Mouse (Mus musculus) myocyte (in vitro differentiated cells): Measurements from ENCODE around the gene Ccr6.

Experiments used
- CEBPB ChIP-seq: IDR thresholded peaks from 2 replicates; pipeline ENCODE4 v1.6.1; 2011; ENCODE audit warnings: mild to moderate bottlenecking, moderate library complexity; ENCODE audit not compliant: poor library complexity, insufficient read depth, severe bottlenecking
- E2F4 ChIP-seq: IDR thresholded peaks from one replicate; pipeline ENCODE4 v1.6.1; 2011; ENCODE audit warnings: mild to moderate bottlenecking, control low read depth, moderate library complexity; ENCODE audit not compliant: insufficient read depth
- MAX ChIP-seq: IDR thresholded peaks from one replicate; pipeline ENCODE4 v1.6.1; 2011; ENCODE audit warnings: low read depth, mild to moderate bottlenecking, control low read depth
- MYOD1 ChIP-seq, 3 experiments: IDR thresholded peaks; one replicate each; pipeline ENCODE4 v1.6.1; 2011; ENCODE audit warnings: control low read depth in 2 of 3, low read depth in 2 of 3, mild to moderate bottlenecking in 2 of 3, moderate library complexity in 1 of 3; ENCODE audit not compliant: insufficient read length in 2 of 3, control insufficient read depth in 1 of 3
- MYOG ChIP-seq, 3 experiments: IDR thresholded peaks; one replicate each; pipeline ENCODE4 v1.6.1; 2011; ENCODE audit warnings: control low read depth in 2 of 3, low read depth in 2 of 3, mild to moderate bottlenecking in 2 of 3; ENCODE audit not compliant: insufficient read length in 2 of 3, control insufficient read depth in 1 of 3, insufficient read depth in 1 of 3
- POLR2A ChIP-seq: IDR thresholded peaks from one replicate; pipeline ENCODE4 v1.6.1; 2011; ENCODE audit warnings: low read depth, mild to moderate bottlenecking, control low read depth, moderate library complexity; ENCODE audit not compliant: insufficient read length
- POLR2AphosphoS2 ChIP-seq: IDR thresholded peaks from one replicate; pipeline ENCODE4 v1.6.1; 2011; ENCODE audit warnings: low read depth, control low read depth; ENCODE audit not compliant: insufficient read length
- SRF ChIP-seq: IDR thresholded peaks from one replicate; pipeline ENCODE4 v1.6.1; 2011; ENCODE audit warnings: low read depth; ENCODE audit not compliant: control insufficient read depth, insufficient read length
- TCF12 ChIP-seq: IDR thresholded peaks from one replicate; pipeline ENCODE4 v1.6.1; 2011; ENCODE audit warnings: mild to moderate bottlenecking, control low read depth; ENCODE audit not compliant: poor library complexity, insufficient read depth, severe bottlenecking
- TCF3 ChIP-seq: IDR thresholded peaks from one replicate; pipeline ENCODE4 v1.6.1; 2011; ENCODE audit warnings: low read depth, control low read depth; ENCODE audit not compliant: insufficient read length
- USF1 ChIP-seq: IDR thresholded peaks from one replicate; pipeline ENCODE4 v1.6.1; 2011; ENCODE audit warnings: low read depth, mild to moderate bottlenecking, control low read depth, moderate library complexity

- TF ChIP-seq USF1, result no peak
- TF ChIP-seq MYOG (IDR thresholded peaks at IDR 0.05; ENCODE audit: control insufficient read depth in 1 of 3, insufficient read depth in 1 of 3, insufficient read length in 2 of 3, low read depth in 2 of 3), result no peak
- no peak for TF ChIP-seq MAX
- no peak for TF ChIP-seq POLR2A
- no peak for TF ChIP-seq MYOD1 (IDR thresholded peaks at IDR 0.05; ENCODE audit: control insufficient read depth in 1 of 3, insufficient read length in 2 of 3, low read depth in 2 of 3)
- TF ChIP-seq TCF12, result no peak
- no peak for TF ChIP-seq E2F4
- TF ChIP-seq CEBPB, result no peak
- no peak for TF ChIP-seq SRF
- TF ChIP-seq TCF3, result no peak
- TF ChIP-seq POLR2AphosphoS2, result no peak
Measured at GRCm38 (mm10) chr17:8272951-8273350, 37.1 kb downstream of the Ccr6 start.
